Mouse (Mus musculus): Measurements from ENCODE around the gene Soat2.
"Not testable (repeated sequence)": the region's sequence is repeated elsewhere in the genome, so short reads cannot be mapped to it uniquely, and the experiment has no call there.

Soat2 gene

DNA sequence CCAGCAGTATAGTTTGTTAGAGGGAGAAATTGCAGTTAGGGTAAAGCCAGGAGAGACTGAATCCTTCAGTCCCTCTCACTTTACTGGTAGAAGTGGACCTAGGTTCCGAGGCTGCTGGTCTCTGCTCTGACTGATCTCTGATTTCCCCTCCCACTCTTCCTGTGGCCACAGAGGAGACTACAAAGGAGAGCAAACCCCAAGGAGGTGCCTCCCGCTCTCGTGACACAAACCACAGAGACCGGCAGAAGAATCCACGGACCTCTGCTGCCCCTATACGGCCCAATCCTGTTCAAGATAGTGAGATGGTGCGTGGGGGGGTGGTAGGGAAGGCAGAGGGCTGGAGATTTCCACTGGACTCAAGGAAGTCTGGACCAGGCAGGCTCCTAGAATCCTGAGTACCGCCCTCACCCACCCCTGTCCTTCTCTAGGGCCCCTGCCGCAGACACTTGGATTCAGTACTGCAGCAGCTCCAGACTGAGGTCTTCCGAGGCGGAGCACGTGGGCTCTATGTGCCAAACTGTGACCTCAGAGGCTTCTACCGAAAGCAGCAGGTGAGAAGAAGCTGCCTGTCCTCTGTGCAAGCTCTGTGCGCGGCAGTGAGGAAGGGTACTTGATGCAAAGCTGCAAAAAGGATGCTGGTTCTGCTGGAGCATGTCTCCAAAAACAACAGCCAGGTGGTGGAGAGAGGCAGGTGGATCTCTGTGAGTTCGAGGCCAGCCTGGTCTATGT is 2.5 kb upstream of the Soat2 start:
- DNase-seq = no peak

DNA sequence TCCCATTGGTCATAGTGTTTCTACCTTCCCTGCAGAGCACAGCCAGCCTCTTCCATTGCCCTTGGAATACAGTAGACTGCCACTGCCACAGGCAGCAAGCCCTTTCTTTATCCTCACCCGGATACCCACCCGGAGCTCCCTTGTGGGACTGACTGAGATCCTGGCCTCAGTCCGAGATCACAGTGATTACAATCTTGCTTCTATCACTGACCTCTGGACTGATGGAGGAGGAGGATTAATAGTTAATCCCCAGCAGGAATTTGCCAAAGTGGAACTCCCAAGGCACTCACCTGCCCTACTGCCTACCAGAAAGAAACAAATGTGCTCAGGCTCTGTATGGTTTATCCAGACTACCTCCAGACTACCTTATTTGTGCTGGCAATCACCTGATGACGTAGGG is 765 bp upstream of the Soat2 start:
- no peak for DNase-seq

DNA sequence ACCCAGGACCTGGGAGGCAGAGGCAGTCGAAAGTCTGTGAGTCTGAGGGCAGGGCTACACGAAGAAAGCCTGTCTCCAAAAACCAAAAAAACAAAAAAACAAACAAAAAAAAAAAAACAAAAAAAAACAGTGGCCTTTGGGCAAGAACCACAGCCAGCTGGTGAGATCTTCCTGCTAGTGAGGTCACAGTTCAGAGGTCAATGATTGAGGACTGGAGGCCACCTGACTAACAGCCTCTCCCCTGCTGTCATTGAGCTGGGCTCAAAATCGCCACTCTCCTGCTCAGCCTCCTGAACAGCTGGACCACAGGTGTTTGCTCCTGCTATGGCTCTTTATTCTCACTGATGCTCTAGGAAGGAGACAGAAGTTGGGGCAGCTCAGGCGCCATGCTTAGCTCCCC is 2.3 kb downstream of the Soat2 start:
- DNase-seq = no peak

DNA sequence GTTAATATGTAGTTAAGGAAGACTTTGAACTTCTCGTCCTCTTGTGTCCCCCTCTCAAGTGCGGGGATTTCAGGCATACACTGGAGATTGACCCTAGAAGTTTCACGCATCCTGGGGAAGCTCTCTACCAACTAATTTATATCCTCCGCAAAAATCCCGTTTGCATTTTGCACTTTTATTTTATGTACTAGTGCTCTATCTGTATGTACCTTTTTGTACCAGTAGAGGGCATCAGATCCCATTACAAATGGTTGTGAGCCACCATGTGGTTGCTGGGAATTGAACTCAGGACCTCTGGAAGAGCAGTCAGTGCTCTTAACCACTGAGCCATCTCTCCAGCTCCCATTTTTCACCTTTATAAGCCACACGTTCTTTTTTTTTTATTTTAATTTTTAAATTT is 4.7 kb downstream of the Soat2 start:
- not testable (repeated sequence) for DNase-seq

DNA sequence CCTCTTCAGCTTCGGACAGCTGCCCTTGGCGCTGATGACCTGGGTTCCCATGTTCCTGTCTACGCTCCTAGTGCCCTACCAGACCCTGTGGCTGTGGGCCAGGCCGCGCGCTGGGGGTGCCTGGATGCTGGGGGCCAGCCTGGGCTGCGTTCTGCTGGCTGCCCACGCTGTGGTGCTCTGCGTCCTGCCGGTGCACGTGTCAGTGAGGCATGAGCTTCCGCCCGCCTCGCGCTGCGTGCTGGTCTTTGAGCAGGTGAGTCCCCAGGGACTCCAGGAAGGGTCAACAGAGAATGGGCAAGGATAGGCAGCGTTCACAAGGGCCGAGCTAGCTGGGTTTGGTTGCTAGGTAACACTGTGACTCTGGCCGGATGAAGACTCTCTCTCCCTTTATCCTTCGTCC is 6.5 kb downstream of the Soat2 start:
- DNase-seq = no peak

DNA sequence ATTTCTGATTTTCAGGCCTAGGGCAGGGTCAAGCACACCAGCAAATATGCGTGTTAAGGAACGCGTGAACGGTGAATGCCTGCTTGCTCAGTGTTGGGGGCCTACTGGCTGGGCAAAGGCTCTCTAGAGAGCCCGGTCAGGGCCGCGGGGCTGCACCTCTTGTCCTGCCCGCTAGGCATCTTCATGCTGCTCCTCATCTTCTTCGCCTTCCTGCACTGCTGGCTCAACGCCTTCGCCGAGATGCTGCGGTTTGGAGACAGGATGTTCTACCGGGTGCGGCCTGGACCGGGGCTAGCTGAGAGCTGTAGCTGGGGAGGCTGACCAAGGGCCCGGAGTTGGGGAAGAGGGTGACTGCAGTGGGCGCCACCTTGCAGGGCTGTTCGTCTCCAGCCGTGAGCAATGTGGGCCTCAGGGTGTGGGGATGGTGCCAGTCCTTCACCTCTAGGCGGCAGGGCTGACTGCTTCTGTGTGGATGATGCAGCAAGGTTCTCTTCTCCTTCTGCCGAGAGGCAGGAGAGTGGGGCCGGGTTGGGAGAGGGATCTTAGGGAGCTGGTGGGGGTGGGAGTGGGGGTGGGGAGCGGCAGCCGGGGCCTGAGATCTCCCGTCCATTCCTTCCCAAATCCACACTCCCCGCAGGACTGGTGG is 10.2 kb downstream of the Soat2 start:
- DNase-seq = no peak

DNA sequence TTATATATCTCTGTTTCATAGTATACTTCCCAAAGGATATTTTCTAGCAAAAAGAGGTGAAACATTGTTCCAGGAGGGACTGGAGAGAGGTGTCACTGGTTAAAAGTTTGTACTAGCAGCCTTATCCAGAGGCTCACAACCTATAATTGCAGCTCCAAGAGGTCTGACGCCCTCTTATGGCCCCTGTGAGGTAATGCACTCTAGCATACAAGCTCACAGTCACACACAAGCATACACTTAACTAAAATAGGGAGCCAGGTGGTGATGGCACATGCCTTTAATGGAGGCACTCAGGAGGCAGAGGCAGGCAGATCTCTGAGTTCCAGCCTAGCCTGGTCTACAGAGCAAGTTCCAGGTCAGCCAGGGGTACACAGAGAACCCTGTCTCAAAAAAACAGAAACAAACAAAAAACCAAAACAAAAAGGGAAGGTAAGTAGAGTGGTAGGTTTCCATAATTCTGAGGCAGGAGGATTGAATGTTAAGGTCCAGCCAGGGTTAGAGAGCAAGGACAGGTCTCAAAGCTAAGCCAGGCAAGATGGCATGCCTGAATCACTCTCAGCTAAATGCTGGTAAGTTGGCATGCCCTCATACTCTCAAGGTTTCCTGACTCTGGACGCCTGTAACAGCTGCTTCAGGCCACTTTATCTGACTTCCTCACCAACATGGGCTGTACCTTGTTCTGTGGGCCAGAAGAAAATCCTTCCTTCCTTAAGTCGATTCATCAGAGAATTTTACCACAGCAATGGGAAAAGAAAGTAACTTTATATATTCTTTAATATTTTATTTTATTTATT is 13.8 kb downstream of the Soat2 start:
- no peak for DNase-seq

DNA sequence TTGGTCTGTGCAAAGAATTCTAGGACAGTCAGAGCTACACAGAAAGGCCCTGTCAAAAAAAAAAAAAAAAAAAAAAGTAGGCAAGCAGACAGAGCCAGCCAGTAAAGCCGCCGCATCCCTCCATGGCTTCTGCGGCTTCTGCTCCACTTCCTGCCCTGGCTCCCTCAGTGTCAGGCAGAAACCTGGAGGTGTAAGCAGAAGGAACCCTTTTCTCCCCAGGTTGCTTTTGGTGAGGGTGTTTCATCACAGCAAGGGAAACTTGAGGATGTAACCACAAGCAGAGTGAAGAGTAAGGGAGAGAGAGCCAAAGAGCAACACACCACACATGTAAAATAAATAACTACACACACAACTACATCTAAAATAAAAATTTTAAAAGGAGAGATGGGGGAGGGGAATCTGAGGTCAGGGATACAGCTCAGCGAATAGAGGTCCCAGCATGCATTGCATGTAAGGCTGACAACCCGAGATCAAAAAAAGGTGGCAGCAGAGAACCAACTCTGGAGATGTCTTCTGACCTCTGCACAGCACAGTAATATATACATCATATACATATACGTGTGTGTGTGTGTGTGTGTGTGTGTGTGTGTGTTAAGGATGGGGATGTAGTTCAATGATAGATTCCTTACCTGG is 15.3 kb downstream of the Soat2 start:
- no peak for DNase-seq

DNA sequence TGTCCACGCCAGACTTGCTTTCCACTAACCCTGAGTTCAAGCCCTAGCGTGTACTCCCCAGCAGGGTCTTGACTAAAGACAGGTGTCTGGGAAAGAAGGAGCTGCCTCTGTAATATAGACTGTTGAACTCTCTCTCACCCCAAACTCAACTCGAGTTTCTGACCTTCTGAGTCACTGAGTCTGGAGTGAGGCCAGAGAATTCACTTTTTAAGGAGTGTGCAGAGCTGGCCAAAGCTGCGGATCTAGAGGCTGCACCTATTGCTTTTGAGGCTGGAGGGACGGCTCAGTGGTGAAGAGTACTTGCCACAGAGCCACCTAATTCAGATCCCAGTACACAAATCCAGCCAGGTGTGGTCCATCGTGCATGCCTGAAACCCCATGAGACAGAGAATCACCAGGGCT is 17.3 kb downstream of the Soat2 start:
- peak; percentile 52 for DNase-seq

DNA sequence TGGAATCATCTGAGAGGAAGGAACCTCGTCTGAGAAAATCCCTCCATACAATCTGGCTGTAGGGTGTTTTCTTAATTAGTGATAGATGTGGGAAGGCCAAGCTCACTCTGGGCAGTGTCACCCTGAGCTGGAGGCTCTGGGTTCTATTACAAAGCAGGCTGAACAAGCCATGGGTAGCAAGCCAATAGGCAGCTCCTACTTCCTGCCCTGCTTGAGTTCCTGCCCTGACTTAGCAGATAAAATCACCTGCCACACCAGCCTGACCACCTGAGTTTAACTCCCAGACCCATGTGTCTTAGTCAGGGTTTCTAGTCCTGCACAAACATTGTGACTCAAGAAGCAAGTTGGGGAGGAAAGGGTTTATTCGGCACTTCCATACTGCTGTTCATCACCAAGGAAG is 18.7 kb downstream of the Soat2 start:
- no peak for DNase-seq

DNA sequence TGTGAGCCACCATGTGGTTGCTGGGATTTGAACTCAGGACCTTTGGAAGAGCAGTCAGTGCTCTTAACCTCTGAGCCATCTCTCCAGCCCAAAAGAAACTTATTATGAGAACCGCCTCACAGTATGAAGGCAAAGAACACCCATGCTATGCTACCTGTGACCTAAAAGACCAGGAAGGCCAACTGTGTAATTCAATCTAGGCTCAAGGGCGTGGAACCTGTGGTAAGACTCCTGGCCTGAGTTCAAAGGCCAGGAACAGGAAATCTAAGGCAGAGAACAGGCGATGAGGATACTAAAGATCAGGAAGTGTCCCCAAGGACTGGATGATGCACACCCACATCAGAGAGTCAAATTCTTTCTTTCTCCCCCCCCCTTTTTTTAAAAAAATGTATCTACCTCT is 23.3 kb downstream of the Soat2 start:
- DNase-seq = no peak

DNA sequence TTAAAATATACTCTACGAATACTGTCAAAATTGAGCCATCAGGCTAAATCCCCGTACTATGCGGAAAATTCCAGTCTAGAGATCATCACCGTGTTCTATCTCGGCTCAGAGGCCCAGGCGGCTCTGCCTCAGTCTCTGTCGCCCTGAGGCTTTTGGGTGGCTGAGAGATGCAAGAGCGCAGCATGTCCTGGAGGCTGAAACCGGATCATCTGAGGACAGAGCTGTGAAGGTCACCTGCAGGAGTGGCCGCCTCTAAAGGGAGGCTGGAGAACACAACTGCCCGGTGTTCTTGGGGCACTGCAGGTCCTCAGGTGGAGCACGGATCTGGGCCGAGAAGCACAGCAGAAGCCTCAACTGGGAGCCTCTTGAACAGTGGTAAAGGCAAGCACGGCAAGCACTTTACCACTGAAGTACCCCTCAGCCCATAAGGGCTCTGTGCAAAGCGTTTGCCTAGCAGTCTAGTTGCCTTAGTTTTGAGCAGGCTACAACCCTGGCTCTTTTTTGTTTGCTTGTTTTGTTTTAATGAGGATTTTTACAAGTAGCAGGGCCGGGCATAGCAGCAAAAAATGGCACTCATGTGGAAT is 25.5 kb downstream of the Soat2 start:
- no peak for DNase-seq

DNA sequence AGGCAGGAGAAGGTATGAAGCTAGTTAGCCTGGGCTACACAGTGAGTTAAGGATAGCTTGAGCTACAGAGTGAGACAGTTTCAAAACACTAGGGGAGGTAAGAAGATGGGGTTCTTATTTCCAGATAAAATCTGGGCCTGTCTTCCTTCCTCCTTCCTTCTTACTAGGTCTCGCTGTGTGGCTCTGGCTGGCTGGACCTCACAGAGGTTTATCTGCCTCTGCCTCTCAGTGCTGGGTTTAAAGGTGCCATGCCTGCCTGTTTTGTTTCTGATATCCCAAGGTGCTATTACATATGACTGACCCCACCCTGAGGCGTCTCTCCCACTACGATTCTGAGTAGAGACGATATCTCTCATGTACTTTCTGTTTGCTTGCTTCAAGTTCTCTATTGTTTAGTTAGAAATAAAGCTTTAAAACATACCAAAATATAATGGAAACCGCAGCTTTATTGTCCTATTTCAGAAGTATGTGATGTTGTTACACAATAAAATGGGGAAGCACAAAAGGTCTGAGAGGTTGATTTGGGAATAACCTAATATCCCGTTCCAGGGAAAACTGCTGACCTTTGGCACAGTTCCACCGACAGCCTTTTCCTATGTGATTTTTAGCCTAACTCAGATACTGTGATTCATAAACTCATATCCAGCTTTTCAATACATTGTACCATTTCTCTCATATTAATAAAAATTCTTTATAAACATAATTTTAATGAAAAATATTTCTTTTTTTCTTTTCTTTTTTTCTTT is 26.4 kb downstream of the Soat2 start:
- no peak for DNase-seq

DNA sequence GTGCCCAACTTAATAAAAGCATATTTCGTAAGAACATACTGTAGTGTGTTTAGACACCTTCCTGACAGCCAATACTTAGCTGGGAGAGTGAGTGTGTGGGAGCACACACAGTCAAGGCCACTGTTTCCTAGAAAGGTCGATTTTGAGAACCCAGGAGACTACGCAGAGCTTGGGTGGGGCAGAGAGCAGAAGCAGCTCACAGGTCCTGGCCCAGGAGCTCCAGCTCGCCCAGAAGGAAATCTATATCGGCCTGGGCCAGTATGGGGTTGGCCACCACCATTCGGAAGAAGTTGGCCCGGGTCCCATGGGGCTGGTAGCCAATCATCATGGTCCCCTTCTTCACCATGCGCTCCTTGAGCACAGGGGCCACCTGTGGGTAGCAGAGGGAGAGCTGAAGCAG is 27.1 kb downstream of the Soat2 start:
- no peak for DNase-seq

DNA sequence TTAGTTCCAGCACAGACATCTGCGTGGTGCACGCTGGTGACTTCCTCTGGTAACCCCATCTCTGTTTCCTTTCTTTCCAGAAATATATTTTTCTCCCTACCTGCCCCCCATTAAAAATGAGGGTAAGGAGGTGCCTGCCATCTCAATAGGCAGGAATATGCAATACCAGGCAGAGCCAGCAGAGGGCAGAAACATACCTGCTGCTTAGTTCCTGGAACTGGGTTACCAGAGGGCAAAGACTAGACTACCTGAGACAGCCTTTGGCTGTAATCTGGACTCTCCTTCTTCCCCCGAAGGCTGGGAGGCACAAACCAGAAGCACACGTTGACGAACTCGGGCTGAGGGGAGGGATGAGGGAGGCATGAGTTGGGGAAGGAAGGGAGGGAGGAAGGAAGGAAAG is 28.0 kb downstream of the Soat2 start:
- DNase-seq = peak; percentile 90

DNA sequence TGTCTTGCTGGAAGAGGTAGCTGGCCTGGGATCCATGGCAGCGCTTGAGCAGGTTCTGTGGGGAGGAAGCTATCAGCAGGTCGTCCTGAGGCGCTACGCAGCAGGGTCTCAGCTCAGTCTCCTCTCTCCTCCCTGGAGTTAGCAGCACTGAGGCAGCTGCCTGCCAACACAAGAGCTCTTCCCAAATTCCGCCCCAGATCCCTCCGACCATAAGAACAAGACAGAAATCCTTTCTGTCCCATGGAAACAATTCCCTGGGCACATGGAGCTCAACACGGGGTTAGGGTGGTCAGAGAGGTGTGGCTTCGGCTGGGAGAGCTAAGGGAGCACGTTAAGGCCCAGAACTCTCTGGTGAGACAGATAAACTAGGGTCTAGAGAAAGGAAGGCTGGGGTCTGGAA is 28.8 kb downstream of the Soat2 start:
- no peak for DNase-seq

DNA sequence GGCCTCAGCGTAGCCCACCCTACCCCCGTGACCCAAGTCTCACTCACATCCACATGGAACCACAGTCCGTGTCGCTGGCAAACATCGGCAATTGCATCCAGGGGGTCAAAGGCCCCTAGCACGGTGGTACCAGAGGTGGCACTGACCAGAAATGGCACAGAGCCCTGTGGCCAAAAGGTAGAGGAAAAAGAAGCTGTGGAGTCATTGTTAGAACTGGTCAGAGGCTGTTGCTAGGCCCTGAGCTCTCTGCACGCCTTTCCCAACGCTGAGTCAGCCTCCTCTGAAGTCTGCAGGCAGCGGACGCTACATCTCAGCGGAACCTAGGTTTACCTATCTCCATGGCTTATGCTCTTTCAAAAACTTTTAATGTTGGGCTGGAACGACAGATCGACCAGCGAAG is 29.6 kb downstream of the Soat2 start:
- no peak for DNase-seq

DNA sequence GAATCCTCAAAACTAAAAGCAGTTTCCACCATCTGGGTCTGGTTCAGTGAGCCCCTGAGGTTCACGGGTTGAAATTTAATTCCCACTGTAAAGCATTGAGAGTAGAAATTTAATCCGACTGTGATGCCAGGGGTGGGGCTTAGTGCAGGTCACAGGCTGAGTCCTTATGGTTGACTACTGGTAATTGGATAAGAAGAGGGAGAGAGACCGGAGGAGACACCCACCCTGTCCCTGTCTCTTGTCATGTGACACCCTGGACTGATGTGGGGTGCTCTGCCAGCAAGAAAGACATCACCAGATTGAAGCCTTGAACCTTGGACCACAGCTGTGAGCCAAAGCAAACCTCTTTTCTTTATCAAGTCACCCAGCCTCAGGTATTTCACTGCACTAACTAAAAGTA is 32.8 kb downstream of the Soat2 start:
- DNase-seq = no peak

DNA sequence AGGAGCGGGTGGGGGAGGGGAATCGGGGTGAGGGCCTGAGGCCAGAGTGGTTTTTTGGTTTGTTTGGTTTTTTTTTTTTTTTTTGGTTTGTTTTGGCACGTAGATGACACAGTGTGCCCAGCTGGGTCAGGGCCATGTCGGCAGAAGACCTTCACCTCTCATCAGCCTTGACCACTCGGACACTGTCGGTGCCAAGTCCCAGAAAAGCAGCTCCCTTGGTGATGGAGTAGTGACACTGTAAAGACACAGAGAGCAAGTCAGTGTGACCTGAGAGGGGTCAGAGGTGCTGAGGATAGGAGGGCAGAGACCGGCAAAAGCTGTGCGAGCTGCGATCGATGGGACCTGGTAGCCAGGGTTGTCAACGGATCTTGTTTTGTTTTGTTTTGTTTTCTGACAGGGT is 35.9 kb downstream of the Soat2 start:
- no peak for DNase-seq

DNA sequence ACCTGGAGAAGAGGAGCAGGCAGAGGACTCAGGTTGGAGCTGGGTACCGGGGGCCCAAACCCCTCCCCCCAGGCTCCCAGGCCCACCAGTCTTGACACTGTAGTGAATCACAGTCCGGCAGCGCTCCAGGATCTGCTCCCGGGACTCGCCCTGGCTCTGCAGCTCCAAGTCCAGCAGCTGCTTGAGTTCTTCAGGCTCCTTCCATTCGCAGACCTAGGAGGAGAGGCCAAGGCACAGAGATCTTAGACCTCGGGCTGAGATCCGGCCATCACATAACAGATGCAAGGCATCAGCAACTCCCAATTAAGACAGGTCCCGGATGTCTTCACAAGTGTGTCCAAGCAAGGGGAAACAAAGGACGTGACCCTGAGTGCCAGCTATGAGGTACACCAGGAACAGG is 37.8 kb downstream of the Soat2 start:
- peak; percentile 68 for DNase-seq

DNA sequence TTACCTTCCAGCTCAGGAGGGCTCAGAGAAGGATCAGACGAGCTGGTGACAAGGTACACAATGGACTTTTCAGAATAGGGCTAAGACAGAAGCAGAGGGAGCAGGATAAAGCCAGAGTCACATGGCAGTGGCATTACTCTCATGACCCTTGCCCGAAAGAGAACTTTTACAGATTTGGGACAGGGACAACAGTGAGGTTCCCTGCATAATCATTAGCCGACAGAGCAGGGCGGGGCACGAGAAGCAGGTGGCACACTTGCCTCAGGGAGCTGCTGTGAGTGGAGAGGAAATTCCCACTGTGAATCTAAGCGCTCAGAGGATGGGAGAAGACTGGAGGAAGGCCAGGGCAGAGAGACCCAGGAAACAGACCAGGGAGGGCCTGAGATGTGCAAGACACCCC is 38.6 kb downstream of the Soat2 start:
- no peak for DNase-seq

DNA sequence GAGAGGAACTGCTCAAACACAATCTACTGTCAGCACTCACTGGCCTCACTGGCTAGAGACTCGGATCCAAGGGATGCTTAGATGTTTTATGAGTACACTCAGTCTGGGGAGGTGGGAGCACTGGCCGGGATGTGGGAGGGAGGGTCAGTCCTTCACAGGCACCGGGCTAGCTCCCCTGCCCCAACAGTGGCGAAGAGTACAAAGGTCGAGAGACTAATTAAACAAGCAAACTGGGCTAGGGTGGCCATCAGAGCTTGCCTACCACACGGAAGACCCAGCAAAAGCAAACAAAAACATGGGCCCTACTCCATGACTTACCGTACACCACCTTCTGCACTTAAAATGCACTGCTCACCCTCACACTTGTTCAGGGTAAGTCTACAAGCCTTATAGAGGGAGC is 41.4 kb downstream of the Soat2 start:
- no peak for DNase-seq

Data from lung, postnatal 14 days (tissue).